Comparison of ENCODE assay signal across 8 mouse cellular contexts in genomic region chr8:120416173-120416521, GRCm38 (mm10).
DNase-seq lines count a peak whose midpoint lies in the region; ATAC-seq lines count a peak whose summit lies in the region.

No protein-coding gene starts in this region.

- H3K36me3 ChIP-seq in forebrain, embryonic 11.5 days (ENCODE audit: control insufficient read depth, insufficient read depth, low read length), result no peaks in the 10 kb centered on the region
- no peaks in the 10 kb centered on the region for H3K36me3 ChIP-seq in midbrain, embryonic 13.5 days

- ATAC-seq in forebrain, embryonic 11.5 days (replicated peaks; ENCODE audit: low FRiP score), result 0 out of 2 replicates have a peak, but pooled peaks have one; percentile 6
- peak; percentile 5 for ATAC-seq in midbrain, embryonic 13.5 days

- WGBS in forebrain, embryonic 11.5 days, result 46% methylated on average over 8 of the region's 8 CpGs
- 50% methylated on average over 8 of the region's 8 CpGs for WGBS in midbrain, embryonic 13.5 days

- H3K4me1 ChIP-seq in forebrain, embryonic 11.5 days (replicated peaks; ENCODE audit: control insufficient read depth, insufficient read depth, low read length), result peaks cover 49% of the 10 kb centered on the region
- peaks cover 99% of the 10 kb centered on the region for H3K4me1 ChIP-seq in midbrain, embryonic 13.5 days (replicated peaks)

- H3K27ac ChIP-seq in forebrain, embryonic 11.5 days (ENCODE audit: low read depth, low read length), result peak overlapping the region; percentile 98
- peak overlapping the region; percentile 95 for H3K27ac ChIP-seq in midbrain, embryonic 13.5 days

- H3K4me3 ChIP-seq in forebrain, embryonic 11.5 days (ENCODE audit: low read depth, low read length), result no peak overlapping the region
- no peak overlapping the region for H3K4me3 ChIP-seq in midbrain, embryonic 13.5 days (replicated peaks)

- H3K9ac ChIP-seq in forebrain, embryonic 11.5 days (ENCODE audit: low read length), result peak overlapping the region; percentile 58
- H3K9ac ChIP-seq in midbrain, embryonic 13.5 days (replicated peaks), result peak overlapping the region; percentile 33; the same call in 1 of the 2 replicates

- H3K27me3 ChIP-seq in forebrain, embryonic 11.5 days (ENCODE audit: control insufficient read depth, insufficient read depth, low read length), result no peaks in the 10 kb centered on the region
- H3K27me3 ChIP-seq in midbrain, embryonic 13.5 days, result peaks cover 18% of the 10 kb centered on the region; the same call in 1 of the 2 replicates

- no peak overlapping the region for H3K4me2 ChIP-seq in forebrain, embryonic 11.5 days (ENCODE audit: low read depth, low read length, severe bottlenecking)
- peak overlapping the region; percentile 41 for H3K4me2 ChIP-seq in midbrain, embryonic 13.5 days (replicated peaks)

- H3K9me3 ChIP-seq in forebrain, embryonic 11.5 days (ENCODE audit: control insufficient read depth, low read length), result no peaks in the 10 kb centered on the region
- H3K9me3 ChIP-seq in midbrain, embryonic 13.5 days, result no peaks in the 10 kb centered on the region

- DNase-seq in cerebellum, adult 11-12 months, result peak; percentile 46
- no peak for DNase-seq in cerebellum, postnatal 10 days
- DNase-seq in forebrain, embryonic 11.5 days (ENCODE audit: low spot score), result no peak
- DNase-seq in kidney, postnatal 25 days, result peak; percentile 31 to 72
- no peak for DNase-seq in retina, embryonic 14.5 days (ENCODE audit: low spot score)
- no peak for DNase-seq in adrenal gland, adult 18-20 months (ENCODE audit: low spot score in 2 of 2)
- DNase-seq in testis, postnatal 10 days (ENCODE audit: low spot score), result no peak

Comparison
In these comparisons a context has a peak if more than half of its experiments do, and no peak if none do; other contexts are left out.
1. DNase-seq: peak in cerebellum, adult 11-12 months (single experiment) and kidney, postnatal 25 days (2 of 2); none in cerebellum, postnatal 10 days (0 of 2), forebrain, embryonic 11.5 days (single experiment), retina, embryonic 14.5 days (single experiment), adrenal gland, adult 18-20 months (0 of 2) and testis, postnatal 10 days (single experiment).